ENCODE assay signal across 8 mouse cellular contexts in genomic region chr2:122069922-122070321, GRCm38 (mm10). TPM values are rescaled to one million over a fixed set of nuclear protein-coding genes. Genes with fewer than 3 reads are reported as not detected.
A peak's percentile ranks its signal among the peaks of the same experiment; 100 is the strongest.
DNase-seq lines count a peak whose midpoint lies in the region; ATAC-seq lines count a peak whose summit lies in the region.

No protein-coding gene starts in this region.

- DNase-seq in frontal cortex, postnatal 36 days (ENCODE audit: low spot score in 2 of 2): peak; percentile 40 to 42
- peak; percentile 23 for DNase-seq in right cerebral cortex, adult 18-20 months
- no peak for DNase-seq in right cerebral cortex, postnatal 25 days
- DNase-seq in brain, adult 2 months (ENCODE audit: low read depth, low spot score): peak; percentile 50
- peak; percentile 73 for DNase-seq in lung, postnatal 14 days
- DNase-seq in testis, postnatal 10 days (ENCODE audit: low spot score): peak; percentile 74

- no peak for ATAC-seq in frontal cortex, adult (ENCODE audit: low TSS enrichment)
- peak; percentile 78 for ATAC-seq in granulocyte monocyte progenitor cell, adult 5-6 weeks (replicated peaks; ENCODE audit: poor library complexity, severe bottlenecking)

RNA-seq across cellular contexts. Expression of gene Eif3j1, which starts 41.6 kb away (rescaled TPM):
- 26.1 and 33.8 TPM in 2 replicates for total RNA-seq in granulocyte monocyte progenitor cell, adult 5-6 weeks (2014; fragmentation: Nextera tagmentation)
- 33.5 and 36.9 TPM in 2 replicates for total RNA-seq in granulocyte monocyte progenitor cell, adult 5-6 weeks (2017)

RNA-seq across cellular contexts. Expression of gene Spg11, which starts 48.3 kb away (rescaled TPM):
- total RNA-seq in granulocyte monocyte progenitor cell, adult 5-6 weeks (2014; fragmentation: Nextera tagmentation): 12.2 and 13.2 TPM in 2 replicates
- total RNA-seq in granulocyte monocyte progenitor cell, adult 5-6 weeks (2017): 10.7 and 12.5 TPM in 2 replicates
